Mouse (Mus musculus): ENCODE measurements around the gene Pou2f3. TPM values are rescaled to one million over a fixed set of nuclear protein-coding genes. Genes with fewer than 3 reads are reported as not detected.
"Not testable (repeated sequence)": the region's sequence is repeated elsewhere in the genome, so short reads cannot be mapped to it uniquely, and the experiment has no call there.

Gene Pou2f3
- polyA plus RNA-seq, 1 experiment: 0.46 TPM

DNA sequence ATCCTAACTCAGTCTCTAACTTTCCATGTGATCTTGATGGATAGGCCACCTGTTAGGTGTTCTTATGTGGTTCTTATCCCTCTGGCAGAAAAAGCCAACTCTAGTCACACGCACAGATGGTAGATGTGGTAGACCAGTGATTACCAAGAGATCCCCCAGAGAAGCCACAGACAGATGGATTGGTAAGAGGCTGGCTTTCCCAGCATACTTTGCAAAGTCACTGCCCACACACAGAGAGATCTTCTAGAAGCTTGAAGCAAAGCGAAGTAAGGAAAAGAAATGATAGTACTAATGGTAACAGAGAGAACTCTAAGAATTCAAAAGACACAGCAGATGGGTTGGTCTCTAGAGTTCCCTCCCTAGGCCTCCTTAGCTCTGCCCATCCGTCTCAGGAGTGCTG, 60.7 kb downstream of the Pou2f3 start:
- WGBS: 85% methylated on average over 3 of the region's 3 CpGs
- TF ChIP-seq CTCF (IDR thresholded peaks at IDR 0.05; ENCODE audit: insufficient read depth, low read length) (no peak), POLR2A (IDR thresholded peaks at IDR 0.05; ENCODE audit: borderline replicate concordance, extremely low read depth, low read depth, low read length) (no peak)
- H3K4me1 ChIP-seq (ENCODE audit: control insufficient read depth, insufficient read depth, low read length): no peaks in the 10 kb centered on the region
- no peak for DNase-seq
- H3K4me3 ChIP-seq (replicated peaks; ENCODE audit: extremely low read depth, low read depth, low read length): no peak overlapping the region

DNA sequence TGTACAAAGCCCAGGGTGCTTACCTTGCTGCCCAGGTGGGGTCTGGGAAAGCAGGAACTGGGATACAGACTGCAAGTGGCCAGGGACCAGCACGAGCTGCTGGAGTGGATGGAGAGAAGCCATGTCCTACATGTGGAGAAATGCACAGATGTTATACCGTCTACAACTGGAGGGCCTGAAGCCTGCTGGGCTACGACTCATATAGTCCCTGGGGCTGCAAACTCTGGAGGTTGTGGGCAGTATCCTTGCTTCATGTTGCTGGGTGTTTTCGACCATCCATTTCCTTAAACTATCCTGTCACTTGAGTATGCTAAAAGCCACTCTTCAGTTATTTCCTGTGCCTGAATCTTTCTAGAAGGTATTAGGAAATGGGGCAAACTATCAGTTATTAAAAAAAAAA, 65.0 kb downstream of the Pou2f3 start:
- WGBS: 87% methylated on average over 4 of the region's 4 CpGs
- no peaks in the 10 kb centered on the region for H3K4me1 ChIP-seq (ENCODE audit: control insufficient read depth, insufficient read depth, low read length)
- H3K4me3 ChIP-seq (replicated peaks; ENCODE audit: extremely low read depth, low read depth, low read length): no peak overlapping the region
- no peak for TF ChIP-seq POLR2A (IDR thresholded peaks at IDR 0.05; ENCODE audit: borderline replicate concordance, extremely low read depth, low read depth, low read length)
- no peak for TF ChIP-seq CTCF (IDR thresholded peaks at IDR 0.05; ENCODE audit: insufficient read depth, low read length)
- DNase-seq: no peak

DNA sequence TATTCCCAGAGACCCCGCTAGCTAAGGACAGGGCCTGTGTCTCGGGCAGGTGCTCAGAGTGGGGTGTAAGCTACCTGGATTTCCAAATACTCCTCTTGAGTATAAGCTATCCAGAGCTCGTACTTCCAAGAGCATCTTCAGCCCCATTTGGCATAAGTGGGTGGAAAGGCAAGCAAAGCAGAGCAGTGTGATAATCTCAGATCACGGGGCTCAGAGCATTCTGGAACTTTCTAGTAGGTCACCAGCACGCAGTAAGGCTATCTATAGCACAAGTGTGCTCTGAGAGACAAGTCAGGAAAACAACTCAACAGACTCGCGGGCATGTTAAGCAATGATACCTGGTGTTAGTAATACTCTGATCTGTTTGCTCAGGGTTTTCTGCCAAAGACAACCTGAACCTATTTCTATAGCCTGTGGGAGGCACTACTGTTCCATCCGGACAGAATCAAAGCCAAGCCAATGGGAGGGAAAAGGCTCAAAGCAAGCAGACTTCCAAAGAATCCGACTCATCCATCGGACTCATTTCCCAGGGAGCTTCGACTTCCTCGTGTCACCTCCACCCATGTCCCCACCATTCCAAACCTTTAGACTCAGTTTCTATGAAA, 65.9 kb downstream of the Pou2f3 start:
- 57% methylated on average over 12 of the region's 12 CpGs for WGBS
- H3K4me1 ChIP-seq (ENCODE audit: control insufficient read depth, insufficient read depth, low read length): no peaks in the 10 kb centered on the region
- no peak overlapping the region for H3K4me3 ChIP-seq (replicated peaks; ENCODE audit: extremely low read depth, low read depth, low read length)
- no peak for TF ChIP-seq CTCF (IDR thresholded peaks at IDR 0.05; ENCODE audit: insufficient read depth, low read length)
- TF ChIP-seq POLR2A (IDR thresholded peaks at IDR 0.05; ENCODE audit: borderline replicate concordance, extremely low read depth, low read depth, low read length): no peak
- no peak for DNase-seq

DNA sequence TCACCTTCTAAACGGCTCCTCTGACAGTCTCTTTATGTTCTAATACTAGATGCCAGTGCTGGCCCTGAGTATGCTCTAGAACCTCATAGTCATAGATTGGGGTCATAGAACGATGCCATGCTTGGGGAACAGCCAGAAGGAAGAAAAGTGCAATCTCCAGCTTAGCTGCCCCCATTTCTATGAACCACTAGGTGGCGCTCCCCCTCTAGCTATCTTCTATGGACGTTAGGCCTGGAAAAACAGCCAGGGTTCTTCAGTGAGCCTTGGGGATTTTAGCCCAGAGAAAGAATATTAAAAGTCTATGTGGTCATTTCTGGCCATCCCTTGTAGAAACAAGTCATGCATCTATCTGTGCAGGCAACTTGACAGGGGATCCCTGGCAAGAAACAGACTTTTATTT, 68.3 kb downstream of the Pou2f3 start:
- Histone ChIP-seq H3K4me3 (replicated peaks; ENCODE audit: extremely low read depth, low read depth, low read length) (no peak overlapping the region), H3K4me1 (ENCODE audit: control insufficient read depth, insufficient read depth, low read length) (no peaks in the 10 kb centered on the region)
- peak; percentile 52 for DNase-seq
- peak; percentile 64 for TF ChIP-seq CTCF (IDR thresholded peaks at IDR 0.05; ENCODE audit: insufficient read depth, low read length)
- TF ChIP-seq POLR2A (IDR thresholded peaks at IDR 0.05; ENCODE audit: borderline replicate concordance, extremely low read depth, low read depth, low read length): no peak
- WGBS: 4% methylated on average over 4 of the region's 4 CpGs

DNA sequence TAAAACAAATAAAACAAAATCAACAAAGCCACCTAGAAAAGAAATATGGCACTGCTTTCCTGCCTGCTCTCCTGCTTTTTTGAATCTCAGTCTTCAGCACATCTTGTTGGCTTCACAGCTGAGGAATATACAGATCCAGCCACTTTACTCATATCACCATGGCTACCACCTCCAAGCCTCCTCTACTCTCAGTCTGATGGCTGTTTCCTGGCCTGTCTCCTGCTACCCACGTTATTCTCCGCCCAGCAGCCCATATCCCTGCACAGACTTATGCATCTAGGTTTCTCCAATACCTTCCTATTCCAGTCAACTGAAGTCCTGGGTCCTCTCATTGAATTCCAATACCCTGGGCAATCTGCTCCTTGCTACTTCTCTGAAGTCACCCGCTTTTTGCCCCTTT, 76.6 kb downstream of the Pou2f3 start:
- no peak overlapping the region for H3K4me3 ChIP-seq (replicated peaks; ENCODE audit: extremely low read depth, low read depth, low read length)
- H3K4me1 ChIP-seq (ENCODE audit: control insufficient read depth, insufficient read depth, low read length): no peaks in the 10 kb centered on the region
- WGBS: 73% methylated on average over 3 of the region's 3 CpGs
- no peak for TF ChIP-seq CTCF (IDR thresholded peaks at IDR 0.05; ENCODE audit: insufficient read depth, low read length)
- TF ChIP-seq POLR2A (IDR thresholded peaks at IDR 0.05; ENCODE audit: borderline replicate concordance, extremely low read depth, low read depth, low read length): no peak
- DNase-seq: no peak

DNA sequence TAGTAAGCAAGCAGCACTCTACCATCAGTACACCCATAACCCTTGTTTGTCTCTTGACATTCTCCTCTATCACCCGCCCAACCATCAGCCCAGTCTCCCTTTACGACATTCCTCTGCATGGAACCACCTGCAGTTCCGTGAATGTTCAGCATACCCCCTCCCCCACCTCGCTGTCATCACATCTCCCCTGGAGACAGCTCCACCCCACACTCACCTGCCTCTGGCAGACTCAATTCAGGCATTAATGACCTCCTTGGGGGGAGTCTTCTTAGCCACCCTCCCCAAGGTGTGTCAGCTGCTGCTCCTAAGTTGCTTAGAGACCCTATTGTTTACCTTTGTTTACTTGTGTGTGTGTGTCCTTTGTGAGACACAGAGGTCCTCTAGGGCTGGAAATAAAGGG, 77.8 kb downstream of the Pou2f3 start:
- Histone ChIP-seq H3K4me3 (replicated peaks; ENCODE audit: extremely low read depth, low read depth, low read length) (no peak overlapping the region), H3K4me1 (ENCODE audit: control insufficient read depth, insufficient read depth, low read length) (peaks cover 1% of the 10 kb centered on the region; the same call in 1 of the 2 replicates)
- TF ChIP-seq CTCF (IDR thresholded peaks at IDR 0.05; ENCODE audit: insufficient read depth, low read length) (no peak), POLR2A (IDR thresholded peaks at IDR 0.05; ENCODE audit: borderline replicate concordance, extremely low read depth, low read depth, low read length) (no peak)
- 36% methylated on average over 4 of the region's 4 CpGs for WGBS
- no peak for DNase-seq

DNA sequence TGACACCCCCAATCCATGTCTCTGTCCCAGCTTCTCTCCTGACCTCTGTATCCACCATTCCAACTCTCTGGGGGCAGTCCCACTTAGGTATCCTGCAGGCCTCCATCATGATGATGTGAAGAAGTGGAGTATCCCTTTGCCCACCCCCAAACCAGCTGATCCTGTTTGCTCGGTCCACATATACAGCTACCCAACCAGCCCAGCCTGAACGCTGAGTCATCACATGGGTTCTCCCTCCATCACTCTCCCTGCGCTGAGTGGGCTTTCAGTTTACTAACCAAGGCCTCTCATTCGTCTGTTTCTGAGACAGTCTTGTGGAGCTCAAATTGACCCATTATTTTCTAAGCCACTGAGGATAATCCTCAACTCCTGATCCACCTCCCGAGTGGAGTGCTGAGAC, 78.2 kb downstream of the Pou2f3 start:
- 68% methylated on average over 5 of the region's 5 CpGs for WGBS
- peaks cover 2% of the 10 kb centered on the region; the same call in 1 of the 2 replicates for H3K4me1 ChIP-seq (ENCODE audit: control insufficient read depth, insufficient read depth, low read length)
- TF ChIP-seq CTCF (IDR thresholded peaks at IDR 0.05; ENCODE audit: insufficient read depth, low read length) (no peak), POLR2A (IDR thresholded peaks at IDR 0.05; ENCODE audit: borderline replicate concordance, extremely low read depth, low read depth, low read length) (no peak)
- no peak for DNase-seq
- no peak overlapping the region for H3K4me3 ChIP-seq (replicated peaks; ENCODE audit: extremely low read depth, low read depth, low read length)

DNA sequence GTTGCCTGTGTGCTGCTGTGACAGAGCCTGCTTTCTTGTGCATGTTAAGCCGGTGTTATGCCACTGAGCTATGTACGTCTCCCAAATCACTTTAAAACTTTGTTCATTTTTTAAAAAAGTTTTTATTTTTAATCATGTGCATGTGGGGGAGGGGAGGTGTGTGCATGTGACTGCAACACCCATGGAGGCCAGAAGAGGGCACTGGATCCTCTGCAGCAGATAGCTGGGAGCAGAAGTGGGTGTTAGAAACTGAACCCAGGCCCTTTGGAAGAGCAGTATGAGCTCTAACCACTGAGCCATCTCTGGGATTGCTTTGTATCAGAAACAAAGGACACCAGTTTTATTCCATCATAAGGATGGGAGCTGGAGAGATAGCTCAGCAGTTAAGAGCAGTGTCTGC, 79.5 kb downstream of the Pou2f3 start:
- whole genome bisulfite sequencing: 97% methylated on average over 2 of the region's 2 CpGs

DNA sequence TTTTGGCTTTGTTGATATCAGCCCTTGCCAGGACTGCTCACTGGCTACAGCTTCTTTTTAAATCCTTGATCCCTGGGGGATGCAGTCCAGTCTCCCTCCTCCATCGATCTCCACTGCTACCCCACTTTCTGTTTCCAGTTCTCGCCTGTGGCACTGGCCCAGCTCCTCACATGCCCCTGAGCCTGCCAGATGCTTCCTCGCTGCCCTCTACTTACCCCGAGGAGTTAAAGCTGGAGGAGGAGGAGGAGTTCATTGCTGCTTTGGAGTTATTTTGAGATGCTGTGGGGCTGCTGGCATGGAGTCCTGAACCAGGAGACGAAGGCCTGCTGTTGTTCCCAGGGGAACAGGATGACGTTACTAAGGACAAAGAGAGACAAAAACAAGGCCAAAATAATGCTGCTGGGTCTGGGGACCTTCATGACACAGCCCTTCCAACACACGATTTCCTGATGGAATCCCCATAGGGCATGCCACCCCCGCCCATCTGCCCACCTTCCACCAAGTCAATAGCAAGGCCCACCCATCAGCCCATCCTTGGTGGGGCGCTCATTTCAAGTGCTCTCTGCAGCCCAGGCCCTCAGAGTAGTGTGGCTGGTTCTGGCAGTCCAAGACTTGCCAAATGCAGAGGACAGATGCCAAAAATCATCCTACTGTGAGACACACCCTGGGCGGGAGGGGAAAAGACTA, 82.9 kb downstream of the Pou2f3 start:
- TF ChIP-seq CTCF (IDR thresholded peaks at IDR 0.05; ENCODE audit: insufficient read depth, low read length) (no peak), POLR2A (IDR thresholded peaks at IDR 0.05; ENCODE audit: borderline replicate concordance, extremely low read depth, low read depth, low read length) (no peak)
- DNase-seq: no peak
- 58% methylated on average over 10 of the region's 10 CpGs for WGBS
- peaks cover 2% of the 10 kb centered on the region; the same call in 1 of the 2 replicates for H3K4me1 ChIP-seq (ENCODE audit: control insufficient read depth, insufficient read depth, low read length)
- no peak overlapping the region for H3K4me3 ChIP-seq (replicated peaks; ENCODE audit: extremely low read depth, low read depth, low read length)

More for the DNA sequence above, 79.5 kb downstream of the Pou2f3 start:
- peaks cover 2% of the 10 kb centered on the region; the same call in 1 of the 2 replicates for H3K4me1 ChIP-seq (ENCODE audit: control insufficient read depth, insufficient read depth, low read length)
- TF ChIP-seq CTCF (IDR thresholded peaks at IDR 0.05; ENCODE audit: insufficient read depth, low read length): peak; percentile 34; the same call in 1 of the 2 replicates
- no peak for TF ChIP-seq POLR2A (IDR thresholded peaks at IDR 0.05; ENCODE audit: borderline replicate concordance, extremely low read depth, low read depth, low read length)
- no peak for DNase-seq
- H3K4me3 ChIP-seq (replicated peaks; ENCODE audit: extremely low read depth, low read depth, low read length): no peak overlapping the region

DNA sequence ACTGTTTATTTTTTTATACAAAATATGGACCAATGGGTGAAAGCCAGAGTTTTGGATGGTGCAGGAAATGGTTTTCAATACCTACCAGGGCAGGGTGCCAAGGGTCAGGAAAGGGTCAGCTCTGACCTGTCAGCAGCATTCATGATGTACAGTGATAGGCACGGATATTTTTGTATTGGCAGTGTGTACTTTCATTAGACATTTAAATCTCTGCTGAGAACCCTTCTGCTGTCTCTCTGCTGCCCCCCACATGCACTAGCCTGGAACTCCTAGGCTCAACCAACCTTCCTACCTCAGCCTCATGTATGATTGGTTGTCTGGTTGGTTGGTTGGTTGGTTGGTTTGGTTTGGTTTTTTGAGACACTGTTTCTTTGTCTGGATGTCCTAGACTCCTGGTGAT, 87.8 kb downstream of the Pou2f3 start:
- WGBS: 19% methylated on average over 1 of the region's 1 CpGs

DNA sequence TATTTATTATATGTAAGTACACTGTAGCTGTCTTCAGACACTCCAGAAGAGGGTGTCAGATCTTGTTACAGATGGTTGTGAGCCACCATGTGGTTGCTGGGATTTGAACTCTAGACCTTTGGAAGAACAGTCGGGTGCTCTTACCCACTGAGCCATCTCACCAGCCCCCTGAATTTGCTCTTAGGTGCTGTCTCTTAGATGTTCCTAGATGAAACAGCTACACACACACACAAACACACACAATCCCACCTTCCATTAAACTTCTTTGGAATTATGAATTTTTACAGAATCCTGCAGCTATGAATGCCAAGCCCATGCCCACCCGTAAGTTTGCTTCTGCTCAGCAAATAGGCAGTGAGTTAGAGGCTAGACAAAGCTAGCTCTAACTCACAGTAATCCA, 88.2 kb downstream of the Pou2f3 start:
- not testable (repeated sequence) for H3K4me3 ChIP-seq (replicated peaks; ENCODE audit: extremely low read depth, low read depth, low read length); H3K4me1 ChIP-seq (ENCODE audit: control insufficient read depth, insufficient read depth, low read length); DNase-seq
- 72% methylated on average over 2 of the region's 2 CpGs for WGBS

More for the DNA sequence above, 87.8 kb downstream of the Pou2f3 start:
- peak; percentile 59 for TF ChIP-seq CTCF (IDR thresholded peaks at IDR 0.05; ENCODE audit: insufficient read depth, low read length)
- TF ChIP-seq POLR2A (IDR thresholded peaks at IDR 0.05; ENCODE audit: borderline replicate concordance, extremely low read depth, low read depth, low read length): no peak
- H3K4me3 ChIP-seq (replicated peaks; ENCODE audit: extremely low read depth, low read depth, low read length): no peak overlapping the region
- no peak for DNase-seq
- H3K4me1 ChIP-seq (ENCODE audit: control insufficient read depth, insufficient read depth, low read length): peaks cover under 1% of the 10 kb centered on the region; the same call in 1 of the 2 replicates
